Mouse (Mus musculus) hindbrain, embryonic 16.5 days (tissue): Measurements from ENCODE around the gene Mrpl23. TPM values are rescaled to one million over a fixed set of nuclear protein-coding genes. Genes with fewer than 3 reads are reported as not detected.

Experiments used
- ATAC-seq: fragments of 200-750 bp; cut with Nextera tagmentation; 2 replicates; pipeline ENCODE4 v1.8.0; 2017; ENCODE audit warnings: moderate TSS enrichment, moderate library complexity
- H3K27ac ChIP-seq: fragments of 300-500 bp; sonication (generic); 2 replicates; pipeline ENCODE4 v1.5.1; 2014; ENCODE audit warnings: low read depth, mild to moderate bottlenecking, control low read depth, low read length, moderate library complexity
- H3K27me3 ChIP-seq: fragments of 300-500 bp; sonication (generic); replicated peaks from 2 replicates; pipeline ENCODE4 v1.6.1; 2014; ENCODE audit warnings: low read length; ENCODE audit not compliant: control insufficient read depth, insufficient read depth
- H3K36me3 ChIP-seq: fragments of 300-500 bp; sonication (generic); 2 replicates; pipeline ENCODE4 v1.6.1; 2014; ENCODE audit warnings: mild to moderate bottlenecking, low read length, moderate library complexity, mixed read lengths; ENCODE audit not compliant: control insufficient read depth, insufficient read depth
- H3K4me1 ChIP-seq: fragments of 300-500 bp; sonication (generic); 2 replicates; pipeline ENCODE4 v1.6.1; 2014; ENCODE audit warnings: low read depth, low read length; ENCODE audit not compliant: control insufficient read depth, insufficient read depth
- H3K4me2 ChIP-seq: fragments of 300-500 bp; sonication (generic); 2 replicates; pipeline ENCODE4 v1.6.1; 2014; ENCODE audit warnings: mild to moderate bottlenecking, low read length, control low read depth, moderate library complexity
- H3K4me3 ChIP-seq: fragments of 300-500 bp; sonication (generic); 2 replicates; pipeline ENCODE4 v1.5.1; 2014; ENCODE audit warnings: mild to moderate bottlenecking, low read length, control low read depth, moderate library complexity
- H3K9ac ChIP-seq: fragments of 300-500 bp; sonication (generic); 2 replicates; pipeline ENCODE4 v1.6.1; 2014; ENCODE audit warnings: low read depth, mild to moderate bottlenecking, control low read depth, low read length, moderate library complexity
- H3K9me3 ChIP-seq: fragments of 300-500 bp; sonication (generic); 2 replicates; pipeline ENCODE4 v1.6.1; 2014; ENCODE audit warnings: mild to moderate bottlenecking, low read length, moderate library complexity; ENCODE audit not compliant: control insufficient read depth
- WGBS: fragments of 180-500 bp; shearing (Covaris S2); extraction: QIAGEN DNeasy Blood & Tissue Kit; methylation state at CpG from one replicate; pipeline ENCODE4 v1.1.7; 2014; 5-methylcytosine and 5-hydroxymethylcytosine counted together
- polyA plus RNA-seq: library from polyadenylated mRNA; unstranded; fragments of >200 nt; fragmentation: Nextera tagmentation; extraction: Ambion mirVana; gene quantifications from 2 replicates; pipeline ENCODE4 v1.2.1, GENCODE M21; 2015

Gene Mrpl23
- polyA plus RNA-seq = 22.3 and 26.2 TPM in 2 replicates

DNA sequence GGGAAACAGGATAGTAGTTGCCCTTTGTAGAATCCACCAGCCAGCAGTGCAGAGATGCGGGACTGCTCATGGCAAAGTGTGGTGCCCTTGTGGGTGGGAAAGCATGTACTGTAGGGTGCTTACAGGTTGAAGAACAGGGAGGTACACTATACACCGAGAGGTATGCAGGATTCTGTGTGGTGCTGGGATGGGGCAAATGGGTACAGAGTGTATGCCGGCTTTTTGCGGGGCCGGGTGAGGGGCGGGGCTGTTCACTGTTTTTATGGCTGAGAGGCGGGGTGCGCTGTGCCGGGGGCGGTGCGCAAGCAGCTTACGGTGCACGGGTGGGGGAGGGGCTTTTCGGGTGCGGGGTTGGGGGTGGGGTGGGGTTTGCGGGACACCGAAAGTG, at the start of gene Mrpl23:
Gene Mrpl23 (plus strand): TSS at position 16 of the 388 bp plus-strand sequence.
- no peaks in the 10 kb centered on the region; the same call in 1 of the 2 replicates for H3K36me3 ChIP-seq
- no peaks in the 10 kb centered on the region for H3K27me3 ChIP-seq
- peak within 1 kb of the TSS; percentile 87 for H3K4me3 ChIP-seq
- ATAC-seq = peak; percentile 76
- H3K27ac ChIP-seq = peak within 1 kb of the TSS; percentile 83
- peak within 1 kb of the TSS; percentile 68 for H3K4me2 ChIP-seq
- WGBS = 12% methylated on average over 9 of the region's 17 CpGs
- H3K4me1 ChIP-seq = peaks cover 13% of the 10 kb centered on the region
- peak within 1 kb of the TSS; percentile 87 for H3K9ac ChIP-seq
- no peaks in the 10 kb centered on the region for H3K9me3 ChIP-seq

DNA sequence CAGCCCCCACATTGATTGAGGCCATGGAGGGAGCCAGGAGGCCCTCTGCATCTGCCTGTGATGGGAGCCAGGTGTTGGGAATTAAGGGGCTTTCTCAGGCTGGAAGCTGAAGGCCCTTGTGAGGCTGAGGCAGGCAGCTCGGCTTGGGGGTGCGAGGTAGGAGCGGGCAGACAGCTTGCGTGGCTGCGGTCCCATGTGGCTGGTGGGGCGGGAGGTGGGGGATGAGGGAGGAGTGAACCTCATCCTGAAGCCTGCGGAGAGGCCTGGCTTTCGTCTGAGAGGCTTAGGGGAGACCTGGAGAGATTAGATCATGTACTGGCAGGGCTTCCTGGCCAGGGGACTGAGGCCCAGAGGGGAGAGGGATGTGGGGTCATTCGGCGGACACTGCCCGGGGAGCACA, 49.4 kb upstream of the Mrpl23 start:
- no peak overlapping the region; the same call in 1 of the 2 replicates for H3K27ac ChIP-seq
- no peak overlapping the region for H3K9ac ChIP-seq
- no peaks in the 10 kb centered on the region for H3K9me3 ChIP-seq
- no peak overlapping the region for H3K4me2 ChIP-seq
- no peak overlapping the region for H3K4me3 ChIP-seq
- WGBS = 50% methylated on average over 11 of the region's 11 CpGs
- H3K4me1 ChIP-seq = peaks cover 18% of the 10 kb centered on the region
- no peaks in the 10 kb centered on the region for H3K36me3 ChIP-seq
- no peaks in the 10 kb centered on the region; the same call in 1 of the 2 replicates for H3K27me3 ChIP-seq
- ATAC-seq = no peak

DNA sequence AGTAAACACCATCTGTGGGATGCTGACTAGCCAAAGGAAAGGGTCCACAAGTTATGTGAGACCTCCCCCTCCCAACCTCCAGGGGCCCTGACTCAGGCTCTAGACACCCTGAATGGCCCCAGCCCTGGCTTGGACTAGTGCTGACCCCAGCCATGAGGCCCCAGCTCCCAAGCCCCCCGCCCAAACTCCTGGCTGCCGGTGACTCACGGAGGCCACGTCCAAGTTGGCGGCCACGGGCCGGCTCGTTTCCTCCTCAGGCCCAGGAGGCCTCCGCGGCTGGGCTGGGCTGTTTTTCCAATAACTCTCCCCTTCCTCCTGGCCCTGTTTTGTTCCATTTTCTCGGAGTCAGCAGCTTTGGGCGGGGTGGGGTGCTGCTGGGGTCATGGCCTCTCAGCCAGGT, 47.7 kb upstream of the Mrpl23 start:
- no peak overlapping the region for H3K4me3 ChIP-seq
- H3K27ac ChIP-seq = no peak overlapping the region
- peaks cover 18% of the 10 kb centered on the region for H3K4me1 ChIP-seq
- H3K27me3 ChIP-seq = no peaks in the 10 kb centered on the region; the same call in 1 of the 2 replicates
- 84% methylated on average over 11 of the region's 12 CpGs for WGBS
- no peak for ATAC-seq
- H3K9ac ChIP-seq = no peak overlapping the region
- H3K36me3 ChIP-seq = no peaks in the 10 kb centered on the region
- H3K4me2 ChIP-seq = no peak overlapping the region
- no peaks in the 10 kb centered on the region for H3K9me3 ChIP-seq

DNA sequence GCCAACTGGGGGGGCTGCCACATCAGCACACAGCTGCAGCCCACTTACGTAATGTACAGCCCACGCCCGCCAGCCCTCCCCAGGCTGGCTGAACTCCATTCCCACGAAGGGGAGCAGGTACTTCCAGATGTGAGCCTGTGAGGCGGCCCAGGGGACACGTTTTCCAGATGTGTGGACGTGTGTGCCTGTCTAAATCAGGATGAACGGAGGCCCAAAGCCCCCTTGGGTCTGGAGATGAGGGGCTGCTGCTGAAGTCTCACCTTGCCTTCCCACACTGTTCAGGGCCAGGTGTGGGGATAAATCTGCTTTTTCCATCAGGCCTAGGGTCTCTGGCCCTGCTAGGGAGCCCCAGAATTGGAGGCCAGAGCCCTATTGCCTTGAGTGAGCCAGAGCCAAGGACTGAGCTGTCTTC, 45.7 kb upstream of the Mrpl23 start:
- Histone ChIP-seq H3K9me3 (no peaks in the 10 kb centered on the region), H3K4me1 (peaks cover 13% of the 10 kb centered on the region), H3K9ac (peak overlapping the region; percentile 32; the same call in 1 of the 2 replicates), H3K27ac (no peak overlapping the region; the same call in 1 of the 2 replicates), H3K4me3 (no peak overlapping the region), H3K4me2 (no peak overlapping the region), H3K36me3 (no peaks in the 10 kb centered on the region), H3K27me3 (no peaks in the 10 kb centered on the region)
- ATAC-seq = no peak
- 73% methylated on average over 8 of the region's 8 CpGs for WGBS

DNA sequence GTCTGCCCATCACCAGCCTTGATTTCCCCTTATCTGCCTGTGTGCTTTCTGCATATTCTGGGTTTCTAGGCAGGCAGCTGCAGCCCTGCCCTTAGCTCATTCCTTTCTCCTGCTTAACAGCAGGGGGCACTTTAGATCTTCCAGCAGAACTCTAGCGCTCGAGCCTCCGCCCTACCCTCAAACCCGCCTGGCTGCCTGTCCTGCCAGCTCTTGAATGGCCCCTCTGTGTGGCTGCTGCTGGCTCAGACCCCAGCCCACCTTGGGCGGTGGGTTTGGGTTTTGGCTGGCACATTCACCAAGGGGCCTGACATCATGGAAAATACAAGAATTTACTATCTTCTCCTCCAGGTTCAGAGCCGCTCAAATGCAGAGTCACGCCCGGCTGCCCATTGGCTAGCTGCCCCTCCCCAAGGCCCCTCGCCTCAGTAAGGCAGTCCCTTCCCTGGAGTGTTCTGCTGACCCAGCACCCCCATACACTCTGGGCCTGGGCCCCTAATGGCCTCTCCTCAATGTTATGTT, 45.1 kb upstream of the Mrpl23 start:
- no peaks in the 10 kb centered on the region for H3K9me3 ChIP-seq
- peak overlapping the region; percentile 8; the same call in 1 of the 2 replicates for H3K9ac ChIP-seq
- H3K27me3 ChIP-seq = no peaks in the 10 kb centered on the region
- peak; percentile 85 for ATAC-seq
- 18% methylated on average over 9 of the region's 9 CpGs for WGBS
- peak overlapping the region; percentile 51 for H3K27ac ChIP-seq
- peak overlapping the region; percentile 20; the same call in 1 of the 2 replicates for H3K4me2 ChIP-seq
- no peak overlapping the region for H3K4me3 ChIP-seq
- no peaks in the 10 kb centered on the region for H3K36me3 ChIP-seq
- peaks cover 8% of the 10 kb centered on the region for H3K4me1 ChIP-seq

DNA sequence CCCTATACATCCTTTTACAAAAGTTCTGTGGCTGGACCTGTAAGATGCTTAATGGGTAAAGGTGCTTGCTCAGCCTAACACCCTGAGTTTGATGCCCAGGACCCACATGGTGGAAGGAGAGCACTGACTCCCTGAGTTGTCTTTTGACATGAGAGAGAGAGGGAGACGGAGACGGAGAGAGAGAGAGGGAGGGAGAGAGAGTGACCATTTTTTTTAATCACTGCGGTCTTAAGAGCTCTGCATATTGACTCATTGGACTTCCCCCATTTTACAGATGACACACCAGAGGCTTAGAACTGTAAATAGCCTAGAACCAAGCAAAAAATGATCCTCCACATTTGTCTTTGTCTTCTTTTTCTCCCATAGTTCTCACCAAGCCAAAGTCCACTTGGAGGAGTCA, 44.4 kb upstream of the Mrpl23 start:
- ATAC-seq = no peak
- no peak overlapping the region for H3K27ac ChIP-seq
- H3K36me3 ChIP-seq = no peaks in the 10 kb centered on the region
- no peak overlapping the region for H3K4me2 ChIP-seq
- WGBS = 89% methylated on average over 3 of the region's 3 CpGs
- no peaks in the 10 kb centered on the region for H3K27me3 ChIP-seq
- H3K9me3 ChIP-seq = no peaks in the 10 kb centered on the region
- H3K4me3 ChIP-seq = no peak overlapping the region
- H3K9ac ChIP-seq = no peak overlapping the region
- peaks cover 8% of the 10 kb centered on the region for H3K4me1 ChIP-seq

DNA sequence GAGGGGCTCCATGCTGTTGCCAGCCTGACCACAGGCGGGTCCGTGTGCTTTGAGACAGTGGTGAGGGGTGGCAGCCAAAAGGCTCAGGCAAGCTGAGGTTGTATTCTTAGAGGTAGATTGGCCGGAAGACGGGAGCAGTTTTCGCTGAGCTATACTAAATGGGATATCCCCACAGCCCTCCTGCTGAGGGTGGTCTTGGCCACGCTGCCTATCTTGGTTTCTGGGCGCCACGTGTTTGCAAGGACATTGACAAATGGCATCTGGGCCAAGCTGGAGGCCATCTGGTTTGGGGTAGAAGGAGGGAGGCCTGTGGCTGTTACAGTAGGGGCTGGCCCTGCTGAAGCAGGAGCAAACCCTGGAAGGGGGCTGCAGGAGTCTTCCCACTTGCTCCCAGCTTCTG, 39.0 kb upstream of the Mrpl23 start:
- no peaks in the 10 kb centered on the region for H3K27me3 ChIP-seq
- ATAC-seq = no peak

DNA sequence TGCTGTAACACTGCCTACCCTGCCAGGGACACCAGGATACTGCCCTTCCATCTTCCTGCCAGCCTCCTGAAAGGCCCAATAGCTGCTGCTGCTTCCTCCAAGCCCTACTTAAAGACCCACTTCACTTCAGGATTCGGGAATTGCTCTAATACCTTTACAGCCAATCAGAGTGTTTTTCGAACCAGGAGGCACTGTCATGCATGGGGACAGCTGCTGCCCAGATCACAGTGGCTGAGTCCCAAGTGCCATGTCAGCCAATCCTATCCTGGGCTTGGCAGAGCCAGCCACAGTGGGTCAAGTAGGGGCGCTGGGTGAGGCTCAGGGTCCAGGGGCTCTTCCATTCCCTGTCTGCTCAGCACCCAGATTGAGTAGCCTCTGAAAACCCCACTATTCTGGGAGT, 36.3 kb upstream of the Mrpl23 start:
- Histone ChIP-seq H3K27me3 (no peaks in the 10 kb centered on the region), H3K9ac (no peak overlapping the region), H3K4me3 (no peak overlapping the region), H3K4me1 (no peaks in the 10 kb centered on the region), H3K9me3 (no peaks in the 10 kb centered on the region), H3K4me2 (no peak overlapping the region), H3K27ac (no peak overlapping the region), H3K36me3 (no peaks in the 10 kb centered on the region)
- no peak for ATAC-seq
- 70% methylated on average over 3 of the region's 3 CpGs for WGBS

More for the DNA sequence above, 39.0 kb upstream of the Mrpl23 start:
- no peak overlapping the region for H3K4me2 ChIP-seq
- no peak overlapping the region for H3K9ac ChIP-seq
- no peak overlapping the region for H3K27ac ChIP-seq
- 74% methylated on average over 8 of the region's 8 CpGs for WGBS
- H3K4me3 ChIP-seq = no peak overlapping the region
- no peaks in the 10 kb centered on the region for H3K9me3 ChIP-seq
- no peaks in the 10 kb centered on the region for H3K36me3 ChIP-seq
- no peaks in the 10 kb centered on the region for H3K4me1 ChIP-seq

DNA sequence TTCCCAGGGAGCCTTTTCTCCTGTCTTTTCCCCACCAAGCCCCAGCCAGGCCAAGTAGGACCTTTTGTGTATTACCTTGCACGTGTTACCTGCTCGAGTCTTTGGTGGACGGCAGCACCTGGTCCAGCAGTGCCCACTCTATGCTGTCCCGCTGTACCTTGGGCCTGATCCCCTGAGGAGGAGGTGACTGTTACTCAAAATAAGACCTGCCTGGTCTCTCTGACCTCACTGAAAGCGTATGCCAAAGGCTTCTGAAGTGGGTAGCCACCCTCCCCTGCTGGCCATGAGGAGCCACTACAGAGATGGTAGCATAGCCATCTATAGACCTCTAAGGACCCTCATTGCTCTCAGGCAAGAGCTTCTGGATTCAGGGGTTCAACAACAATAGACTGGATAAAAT, 35.7 kb upstream of the Mrpl23 start:
- WGBS = 86% methylated on average over 5 of the region's 5 CpGs
- no peak overlapping the region for H3K4me2 ChIP-seq

More for the DNA sequence above, 35.7 kb upstream of the Mrpl23 start:
- Histone ChIP-seq H3K27ac (no peak overlapping the region), H3K9me3 (no peaks in the 10 kb centered on the region), H3K27me3 (no peaks in the 10 kb centered on the region), H3K9ac (no peak overlapping the region), H3K4me1 (no peaks in the 10 kb centered on the region), H3K36me3 (no peaks in the 10 kb centered on the region), H3K4me3 (no peak overlapping the region)
- no peak for ATAC-seq
